Mouse (Mus musculus): ENCODE data around the gene Drd5. TPM values are rescaled to one million over a fixed set of nuclear protein-coding genes. Genes with fewer than 3 reads are reported as not detected.

The Drd5 gene
- polyA plus RNA-seq, 1 experiment from 2014 or later = 0.21 TPM

DNA sequence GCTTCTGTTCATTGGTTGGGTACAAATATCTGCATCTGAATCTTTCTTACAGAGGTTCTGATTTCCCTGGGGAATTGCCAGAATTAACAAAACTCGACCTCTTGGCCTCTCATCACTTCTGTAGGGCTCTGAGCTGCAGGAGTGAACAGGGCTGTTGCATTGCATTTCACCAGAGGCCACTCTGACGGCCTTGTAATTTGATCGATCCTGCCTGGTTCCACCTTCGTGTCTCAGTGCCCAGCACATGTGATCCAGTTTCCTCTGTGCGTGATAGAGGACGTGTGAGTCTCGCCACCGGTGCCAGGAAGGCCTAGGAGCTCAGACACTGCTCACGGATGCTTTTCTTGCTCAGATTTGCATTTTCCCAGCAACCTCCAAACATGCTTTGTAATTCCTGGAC, 33.4 kb upstream of the Drd5 start:
- no peaks in the 10 kb centered on the region for H3K27me3 ChIP-seq (ENCODE audit: control insufficient read depth, insufficient read depth, low read length)
- 84% methylated on average over 9 of the region's 9 CpGs for WGBS
- H3K4me2 ChIP-seq (ENCODE audit: low read length) = no peak overlapping the region
- ATAC-seq (ENCODE audit: low FRiP score, low TSS enrichment) = no peak
- no peak overlapping the region for H3K9ac ChIP-seq (replicated peaks; ENCODE audit: low read length)
- H3K4me3 ChIP-seq (replicated peaks; ENCODE audit: low read depth, low read length) = no peak overlapping the region
- no peaks in the 10 kb centered on the region for H3K4me1 ChIP-seq (ENCODE audit: control insufficient read depth, insufficient read depth, low read length)
- no peak overlapping the region for H3K27ac ChIP-seq (replicated peaks; ENCODE audit: low read depth, low read length)
- no peaks in the 10 kb centered on the region for H3K36me3 ChIP-seq (ENCODE audit: control insufficient read depth, insufficient read depth, low read length)
- no peak for DNase-seq
- H3K9me3 ChIP-seq (ENCODE audit: control insufficient read depth, low read length) = no peaks in the 10 kb centered on the region

DNA sequence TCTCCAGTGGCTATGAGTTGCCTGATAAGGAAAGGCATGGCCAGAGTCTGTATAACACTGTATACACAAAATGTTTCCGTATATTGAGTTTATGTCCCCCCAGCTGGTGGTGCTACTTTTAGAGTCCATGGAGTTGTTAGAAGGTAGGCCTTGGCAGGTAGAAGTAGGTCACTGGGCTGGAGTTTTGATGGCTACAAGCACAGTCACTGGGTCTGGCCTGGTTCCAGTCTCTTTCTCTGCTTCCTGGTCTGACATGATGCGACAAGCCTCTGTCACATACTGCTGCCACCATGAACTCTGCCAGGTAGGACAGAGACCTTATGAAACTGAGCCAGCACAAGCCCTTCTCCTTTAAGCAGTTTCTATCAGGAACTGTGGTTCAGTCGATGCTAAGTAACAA, 30.7 kb upstream of the Drd5 start:
- H3K9ac ChIP-seq (replicated peaks; ENCODE audit: low read length) = no peak overlapping the region
- no peak overlapping the region for H3K27ac ChIP-seq (replicated peaks; ENCODE audit: low read depth, low read length)
- H3K36me3 ChIP-seq (ENCODE audit: control insufficient read depth, insufficient read depth, low read length) = no peaks in the 10 kb centered on the region
- no peak overlapping the region for H3K4me2 ChIP-seq (ENCODE audit: low read length)
- no peak overlapping the region for H3K4me3 ChIP-seq (replicated peaks; ENCODE audit: low read depth, low read length)
- DNase-seq = no peak
- WGBS = 88% methylated on average over 3 of the region's 3 CpGs
- ATAC-seq (ENCODE audit: low FRiP score, low TSS enrichment) = no peak
- H3K9me3 ChIP-seq (ENCODE audit: control insufficient read depth, low read length) = no peaks in the 10 kb centered on the region
- no peaks in the 10 kb centered on the region for H3K27me3 ChIP-seq (ENCODE audit: control insufficient read depth, insufficient read depth, low read length)
- H3K4me1 ChIP-seq (ENCODE audit: control insufficient read depth, insufficient read depth, low read length) = no peaks in the 10 kb centered on the region

DNA sequence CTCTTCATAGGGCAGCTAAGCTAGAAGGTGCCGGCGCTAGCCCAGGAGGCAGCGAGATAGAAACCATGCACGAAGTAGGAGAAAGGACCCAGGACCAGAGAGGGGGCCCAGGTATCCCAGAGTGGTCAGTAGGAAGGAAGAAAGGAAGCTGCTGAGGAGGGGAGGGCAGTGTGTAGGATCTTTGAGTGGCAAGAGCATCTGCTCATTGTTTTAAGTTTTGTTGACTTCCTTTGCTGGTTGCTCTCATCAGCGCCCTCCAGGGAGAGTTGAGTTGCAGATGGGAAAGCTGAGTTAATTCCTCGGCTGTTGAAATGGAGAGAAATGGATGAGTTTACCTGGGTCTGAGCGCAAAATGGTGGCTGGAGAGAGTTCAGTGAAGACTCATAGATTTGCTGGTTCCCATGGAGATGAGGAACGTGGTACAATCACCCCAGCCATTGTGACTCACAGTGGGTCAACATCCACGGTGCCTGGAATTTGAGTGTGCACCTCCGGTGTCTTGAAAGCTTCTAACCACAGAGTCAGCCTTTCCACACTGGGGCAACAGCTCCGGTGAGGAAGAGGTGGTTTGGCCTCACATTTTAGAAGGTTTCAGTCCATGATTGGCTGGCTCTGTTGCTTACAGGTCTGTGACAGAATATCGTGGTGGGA, 17.3 kb upstream of the Drd5 start:
- no peaks in the 10 kb centered on the region for H3K36me3 ChIP-seq (ENCODE audit: control insufficient read depth, insufficient read depth, low read length)
- WGBS = 85% methylated on average over 12 of the region's 12 CpGs
- H3K27me3 ChIP-seq (ENCODE audit: control insufficient read depth, insufficient read depth, low read length) = no peaks in the 10 kb centered on the region
- no peak overlapping the region for H3K27ac ChIP-seq (replicated peaks; ENCODE audit: low read depth, low read length)
- ATAC-seq (ENCODE audit: low FRiP score, low TSS enrichment) = no peak
- no peaks in the 10 kb centered on the region for H3K4me1 ChIP-seq (ENCODE audit: control insufficient read depth, insufficient read depth, low read length)
- no peak for DNase-seq
- H3K9me3 ChIP-seq (ENCODE audit: control insufficient read depth, low read length) = no peaks in the 10 kb centered on the region
- H3K4me2 ChIP-seq (ENCODE audit: low read length) = no peak overlapping the region
- no peak overlapping the region for H3K4me3 ChIP-seq (replicated peaks; ENCODE audit: low read depth, low read length)
- H3K9ac ChIP-seq (replicated peaks; ENCODE audit: low read length) = no peak overlapping the region

DNA sequence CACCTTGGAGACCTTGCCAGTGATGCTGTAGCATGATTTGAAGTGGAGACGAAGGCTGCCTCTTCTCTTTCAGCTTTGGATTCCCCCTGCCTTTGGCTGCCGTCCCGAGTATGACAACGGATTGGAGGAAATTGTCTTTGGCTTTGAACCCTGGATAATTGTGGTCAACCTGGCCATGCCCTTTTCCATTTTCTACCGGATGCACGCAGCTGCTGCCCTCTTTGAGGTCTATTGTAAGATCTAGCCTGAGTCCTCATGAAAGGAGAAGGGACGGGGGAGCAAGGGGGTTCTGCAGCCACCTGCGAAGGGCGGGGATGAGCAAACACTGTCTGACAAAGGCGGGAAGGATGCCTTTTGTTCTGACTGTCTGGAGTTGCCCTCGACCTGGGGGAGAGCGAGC, 16.5 kb upstream of the Drd5 start:
- Histone ChIP-seq H3K4me1 (ENCODE audit: control insufficient read depth, insufficient read depth, low read length) (no peaks in the 10 kb centered on the region), H3K4me2 (ENCODE audit: low read length) (no peak overlapping the region), H3K27ac (replicated peaks; ENCODE audit: low read depth, low read length) (no peak overlapping the region), H3K4me3 (replicated peaks; ENCODE audit: low read depth, low read length) (no peak overlapping the region), H3K36me3 (ENCODE audit: control insufficient read depth, insufficient read depth, low read length) (no peaks in the 10 kb centered on the region), H3K27me3 (ENCODE audit: control insufficient read depth, insufficient read depth, low read length) (no peaks in the 10 kb centered on the region), H3K9ac (replicated peaks; ENCODE audit: low read length) (no peak overlapping the region), H3K9me3 (ENCODE audit: control insufficient read depth, low read length) (no peaks in the 10 kb centered on the region)
- WGBS = 21% methylated on average over 12 of the region's 12 CpGs
- DNase-seq = no peak
- no peak for ATAC-seq (ENCODE audit: low FRiP score, low TSS enrichment)

GRCm38 (mm10) chr5:38305241-38305640, 13.9 kb upstream of the Drd5 start:
- no peak for ATAC-seq (ENCODE audit: low FRiP score, low TSS enrichment)
- 88% methylated on average over 2 of the region's 2 CpGs for WGBS
- no peaks in the 10 kb centered on the region for H3K4me1 ChIP-seq (ENCODE audit: control insufficient read depth, insufficient read depth, low read length)
- H3K27me3 ChIP-seq (ENCODE audit: control insufficient read depth, insufficient read depth, low read length) = no peaks in the 10 kb centered on the region
- no peak overlapping the region for H3K27ac ChIP-seq (replicated peaks; ENCODE audit: low read depth, low read length)
- no peak overlapping the region for H3K4me2 ChIP-seq (ENCODE audit: low read length)
- H3K9ac ChIP-seq (replicated peaks; ENCODE audit: low read length) = no peak overlapping the region
- DNase-seq = no peak
- no peak overlapping the region for H3K4me3 ChIP-seq (replicated peaks; ENCODE audit: low read depth, low read length)
- H3K36me3 ChIP-seq (ENCODE audit: control insufficient read depth, insufficient read depth, low read length) = no peaks in the 10 kb centered on the region
- no peaks in the 10 kb centered on the region for H3K9me3 ChIP-seq (ENCODE audit: control insufficient read depth, low read length)

- no peaks in the 10 kb centered on the region for H3K36me3 ChIP-seq (ENCODE audit: control insufficient read depth, insufficient read depth, low read length)
- no peak overlapping the region for H3K27ac ChIP-seq (replicated peaks; ENCODE audit: low read depth, low read length)
- H3K9ac ChIP-seq (replicated peaks; ENCODE audit: low read length) = 0 out of 2 replicates have a peak overlapping the region, but pooled peaks have one; percentile 40
- no peaks in the 10 kb centered on the region for H3K4me1 ChIP-seq (ENCODE audit: control insufficient read depth, insufficient read depth, low read length)
- peak; percentile 79; the same call in 1 of the 2 replicates for ATAC-seq (ENCODE audit: low FRiP score, low TSS enrichment)
- WGBS = 9% methylated on average over 26 of the region's 26 CpGs
- no peaks in the 10 kb centered on the region for H3K27me3 ChIP-seq (ENCODE audit: control insufficient read depth, insufficient read depth, low read length)
- H3K4me3 ChIP-seq (replicated peaks; ENCODE audit: low read depth, low read length) = peak overlapping the region; percentile 33
- peak overlapping the region; percentile 59 for H3K4me2 ChIP-seq (ENCODE audit: low read length)
- DNase-seq = peak; percentile 95
- H3K9me3 ChIP-seq (ENCODE audit: control insufficient read depth, low read length) = no peaks in the 10 kb centered on the region
Measured at GRCm38 (mm10) chr5:38307255-38308101, 11.7 kb upstream of the Drd5 start.

DNA sequence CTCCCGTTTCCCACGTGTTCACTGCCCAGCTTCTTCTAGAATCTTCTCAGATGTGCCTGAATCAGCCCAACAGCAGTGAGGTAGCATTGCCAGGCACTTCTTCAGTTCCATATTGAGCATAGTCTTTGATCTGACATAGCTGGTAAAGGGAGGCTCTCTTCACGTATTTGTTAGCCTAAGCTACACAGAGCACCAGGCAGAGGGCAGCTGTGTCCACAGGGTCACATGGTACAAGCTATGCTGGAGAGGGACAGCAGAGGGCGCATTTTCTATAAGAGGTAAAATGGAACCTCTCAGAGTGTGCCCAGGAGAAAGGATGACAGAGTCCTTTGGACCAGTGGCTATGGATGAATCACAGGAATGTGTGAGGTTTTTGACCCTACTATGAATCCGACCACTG, 10.3 kb upstream of the Drd5 start:
- 50% methylated on average over 5 of the region's 5 CpGs for WGBS
- Histone ChIP-seq H3K27me3 (ENCODE audit: control insufficient read depth, insufficient read depth, low read length) (no peaks in the 10 kb centered on the region), H3K4me2 (ENCODE audit: low read length) (no peak overlapping the region), H3K4me1 (ENCODE audit: control insufficient read depth, insufficient read depth, low read length) (no peaks in the 10 kb centered on the region), H3K9me3 (ENCODE audit: control insufficient read depth, low read length) (no peaks in the 10 kb centered on the region), H3K27ac (replicated peaks; ENCODE audit: low read depth, low read length) (no peak overlapping the region), H3K36me3 (ENCODE audit: control insufficient read depth, insufficient read depth, low read length) (no peaks in the 10 kb centered on the region), H3K9ac (replicated peaks; ENCODE audit: low read length) (no peak overlapping the region), H3K4me3 (replicated peaks; ENCODE audit: low read depth, low read length) (no peak overlapping the region)
- DNase-seq (peak; percentile 61), ATAC-seq (ENCODE audit: low FRiP score, low TSS enrichment) (peak; percentile 35; the same call in 1 of the 2 replicates)

- H3K27me3 ChIP-seq (ENCODE audit: control insufficient read depth, insufficient read depth, low read length) = no peaks in the 10 kb centered on the region
- 76% methylated on average over 3 of the region's 3 CpGs for WGBS
- no peak overlapping the region for H3K4me3 ChIP-seq (replicated peaks; ENCODE audit: low read depth, low read length)
- no peak overlapping the region for H3K9ac ChIP-seq (replicated peaks; ENCODE audit: low read length)
- no peak overlapping the region for H3K4me2 ChIP-seq (ENCODE audit: low read length)
- H3K27ac ChIP-seq (replicated peaks; ENCODE audit: low read depth, low read length) = no peak overlapping the region
- H3K4me1 ChIP-seq (ENCODE audit: control insufficient read depth, insufficient read depth, low read length) = no peaks in the 10 kb centered on the region
- no peaks in the 10 kb centered on the region for H3K36me3 ChIP-seq (ENCODE audit: control insufficient read depth, insufficient read depth, low read length)
- ATAC-seq (ENCODE audit: low FRiP score, low TSS enrichment) = no peak
- DNase-seq = no peak
- no peaks in the 10 kb centered on the region for H3K9me3 ChIP-seq (ENCODE audit: control insufficient read depth, low read length)
Measured at GRCm38 (mm10) chr5:38309795-38310194, 9.4 kb upstream of the Drd5 start.

- Histone ChIP-seq H3K4me1 (ENCODE audit: control insufficient read depth, insufficient read depth, low read length) (no peaks in the 10 kb centered on the region), H3K27ac (replicated peaks; ENCODE audit: low read depth, low read length) (no peak overlapping the region), H3K4me2 (ENCODE audit: low read length) (no peak overlapping the region), H3K36me3 (ENCODE audit: control insufficient read depth, insufficient read depth, low read length) (no peaks in the 10 kb centered on the region), H3K27me3 (ENCODE audit: control insufficient read depth, insufficient read depth, low read length) (no peaks in the 10 kb centered on the region), H3K4me3 (replicated peaks; ENCODE audit: low read depth, low read length) (no peak overlapping the region), H3K9ac (replicated peaks; ENCODE audit: low read length) (no peak overlapping the region), H3K9me3 (ENCODE audit: control insufficient read depth, low read length) (no peaks in the 10 kb centered on the region)
- 73% methylated on average over 4 of the region's 4 CpGs for WGBS
- ATAC-seq (ENCODE audit: low FRiP score, low TSS enrichment) (no peak), DNase-seq (no peak)
Measured at GRCm38 (mm10) chr5:38333381-38333780, 14.2 kb downstream of the Drd5 start.

Data from midbrain, embryonic 14.5 days (tissue).